Mouse (Mus musculus) lung, adult 2 months (tissue): ENCODE measurements around the gene Eif3k.

Experiments used
- CTCF ChIP-seq: fragments of 200-500 bp; IDR thresholded peaks from 2 replicates; pipeline ENCODE4 v1.5.1; 2011; ENCODE audit warnings: mild to moderate bottlenecking, low read length, control low read depth; ENCODE audit not compliant: insufficient read depth
- POLR2A ChIP-seq: fragments of 200-500 bp; IDR thresholded peaks from 2 replicates; pipeline ENCODE4 v1.6.1; 2011; ENCODE audit warnings: low read depth, mild to moderate bottlenecking, control low read depth, low read length, borderline replicate concordance; ENCODE audit errors: extremely low read depth

- TF ChIP-seq CTCF (no peak), POLR2A (no peak)
These were observed 32.9 kb downstream of the Eif3k start for GRCm38 (mm10) chr7:28948746-28949145.
